Mouse (Mus musculus) cerebellum, adult 2 months (tissue): Measurements from ENCODE around the gene Cers5. TPM values are rescaled to one million over a fixed set of nuclear protein-coding genes. Genes with fewer than 3 reads are reported as not detected.
A peak's percentile ranks its signal among the peaks of the same experiment; 100 is the strongest.
"Not testable (repeated sequence)": the region's sequence is repeated elsewhere in the genome, so short reads cannot be mapped to it uniquely, and the experiment has no call there.

Experiments used
- DNase-seq, 2 experiments: peaks; one replicate each; pipeline ENCODE4 v3.0.0; 2021
- H3K27ac ChIP-seq: fragments of 200-500 bp; 2 replicates; pipeline ENCODE4 v1.5.1; 2012; ENCODE audit warnings: low read length, control low read depth, inconsistent platforms; ENCODE audit not compliant: insufficient read depth
- H3K27me3 ChIP-seq: fragments of 200-500 bp; 2 replicates; pipeline ENCODE4 v1.6.1; 2012; ENCODE audit warnings: inconsistent platforms, mild to moderate bottlenecking, low read length, moderate library complexity; ENCODE audit not compliant: control insufficient read depth, insufficient read depth
- H3K4me1 ChIP-seq: fragments of 200-500 bp; 2 replicates; pipeline ENCODE4 v1.6.1; 2011; ENCODE audit warnings: low read length; ENCODE audit not compliant: control insufficient read depth, insufficient read depth
- H3K4me3 ChIP-seq: fragments of 200-500 bp; replicated peaks from 2 replicates; pipeline ENCODE3; 2011; ENCODE audit warnings: mild to moderate bottlenecking, low read depth, low read length, control low read depth; ENCODE audit not compliant: insufficient read depth
- CTCF ChIP-seq: fragments of 200-500 bp; IDR thresholded peaks from 2 replicates; pipeline ENCODE4 v1.5.1; 2011; ENCODE audit warnings: low read depth, mild to moderate bottlenecking, control low read depth, low read length, moderate library complexity, borderline replicate concordance; ENCODE audit not compliant: insufficient read depth
- POLR2A ChIP-seq: fragments of 200-500 bp; IDR thresholded peaks from 2 replicates; pipeline ENCODE4 v1.6.1; 2011; ENCODE audit warnings: low read length, control low read depth, borderline replicate concordance; ENCODE audit not compliant: insufficient read depth
- WGBS: fragments of 180-500 bp; shearing (Covaris S2); methylation state at CpG from one replicate; pipeline ENCODE4 v1.1.7; 2018; 5-methylcytosine and 5-hydroxymethylcytosine counted together
- polyA plus RNA-seq: library from polyadenylated mRNA; depleted of rRNA; stranded (reverse); fragments of >200 nt; gene quantifications from 2 replicates; pipeline ENCODE4 v1.2.3, GENCODE M21; 2012

Cers5 gene
- polyA plus RNA-seq, 1 experiment = 40.2 TPM

GRCm38 (mm10) chr15:99704041-99704681 lies 68.5 kb downstream of the Cers5 start:
- H3K4me1 ChIP-seq = peaks cover 12% of the 10 kb centered on the region
- H3K4me3 ChIP-seq = peak overlapping the region; percentile 14
- no peaks in the 10 kb centered on the region for H3K27me3 ChIP-seq
- DNase-seq = peak in 1 of 2 experiments; percentile 42
- WGBS = 12% methylated on average over 23 of the region's 23 CpGs
- TF ChIP-seq CTCF (no peak), POLR2A (no peak)
- H3K27ac ChIP-seq = peak overlapping the region; percentile 72

- TF ChIP-seq CTCF (no peak), POLR2A (no peak)
- H3K27me3 ChIP-seq = no peaks in the 10 kb centered on the region
- DNase-seq = no peak
- H3K4me3 ChIP-seq = no peak overlapping the region
- peaks cover 15% of the 10 kb centered on the region for H3K4me1 ChIP-seq
- H3K27ac ChIP-seq = no peak overlapping the region; the same call in 1 of the 2 replicates
- 43% methylated on average over 5 of the region's 5 CpGs for WGBS
These were observed 69.0 kb downstream of the Cers5 start for GRCm38 (mm10) chr15:99703676-99704040.

- DNase-seq = peak in 1 of 2 experiments; percentile 36
- no peak for TF ChIP-seq POLR2A
- TF ChIP-seq CTCF = no peak
- peak overlapping the region; percentile 11 for H3K4me3 ChIP-seq
These were observed 69.6 kb downstream of the Cers5 start for GRCm38 (mm10) chr15:99703104-99703503.

GRCm38 (mm10) chr15:99701999-99702900 lies 70.4 kb downstream of the Cers5 start, which contains the start of gene Smarcd1:
TSS of gene Smarcd1 (plus strand) at chr15:99702129.
- peak; percentile 78 for TF ChIP-seq CTCF
- TF ChIP-seq POLR2A = peak; percentile 47; the same call in 1 of the 2 replicates
- Histone ChIP-seq H3K27me3 (no peaks in the 10 kb centered on the region), H3K4me1 (peaks cover 18% of the 10 kb centered on the region), H3K4me3 (peak within 1 kb of the TSS; percentile 94), H3K27ac (peak within 1 kb of the TSS; percentile 76; the same call in 1 of the 2 replicates)
- WGBS = 1% methylated on average over 69 of the region's 71 CpGs
- DNase-seq = peak; percentile 94 to 97

More at GRCm38 (mm10) chr15:99703104-99703503, 69.6 kb downstream of the Cers5 start:
- peaks cover 18% of the 10 kb centered on the region for H3K4me1 ChIP-seq
- WGBS = 39% methylated on average over 9 of the region's 9 CpGs
- no peaks in the 10 kb centered on the region for H3K27me3 ChIP-seq
- H3K27ac ChIP-seq = no peak overlapping the region

GRCm38 (mm10) chr15:99701640-99701998 lies 71.1 kb downstream of the Cers5 start:
- 0 out of 2 replicates have a peak overlapping the region, but pooled peaks have one; percentile 2 for H3K27ac ChIP-seq
- WGBS = 41% methylated on average over 16 of the region's 16 CpGs
- not testable (repeated sequence) for DNase-seq, H3K27me3 ChIP-seq
- H3K4me1 ChIP-seq = peaks cover 18% of the 10 kb centered on the region
- peak overlapping the region; percentile 94 for H3K4me3 ChIP-seq

GRCm38 (mm10) chr15:99700219-99701106 lies 72.2 kb downstream of the Cers5 start:
- Histone ChIP-seq H3K4me1 (peaks cover 18% of the 10 kb centered on the region), H3K27ac (no peak overlapping the region)
- WGBS = 87% methylated on average over 18 of the region's 18 CpGs

GRCm38 (mm10) chr15:99699715-99700114 lies 73.0 kb downstream of the Cers5 start:
- TF ChIP-seq POLR2A (no peak), CTCF (no peak)
- no peak for DNase-seq
- Histone ChIP-seq H3K4me3 (no peak overlapping the region), H3K27ac (no peak overlapping the region), H3K27me3 (no peaks in the 10 kb centered on the region), H3K4me1 (peaks cover 18% of the 10 kb centered on the region)
- 87% methylated on average over 10 of the region's 10 CpGs for WGBS

More at GRCm38 (mm10) chr15:99700219-99701106, 72.2 kb downstream of the Cers5 start:
- Histone ChIP-seq H3K27me3 (no peaks in the 10 kb centered on the region), H3K4me3 (no peak overlapping the region)
- DNase-seq = peak in 1 of 2 experiments; percentile 36
- TF ChIP-seq CTCF (no peak), POLR2A (no peak)
